Mouse (Mus musculus): ENCODE data around the gene Ogdhl. TPM values are rescaled to one million over a fixed set of nuclear protein-coding genes. Genes with fewer than 3 reads are reported as not detected.

Ogdhl gene
- polyA plus RNA-seq, 1 experiment from 2014 or later = 10.9 TPM

DNA sequence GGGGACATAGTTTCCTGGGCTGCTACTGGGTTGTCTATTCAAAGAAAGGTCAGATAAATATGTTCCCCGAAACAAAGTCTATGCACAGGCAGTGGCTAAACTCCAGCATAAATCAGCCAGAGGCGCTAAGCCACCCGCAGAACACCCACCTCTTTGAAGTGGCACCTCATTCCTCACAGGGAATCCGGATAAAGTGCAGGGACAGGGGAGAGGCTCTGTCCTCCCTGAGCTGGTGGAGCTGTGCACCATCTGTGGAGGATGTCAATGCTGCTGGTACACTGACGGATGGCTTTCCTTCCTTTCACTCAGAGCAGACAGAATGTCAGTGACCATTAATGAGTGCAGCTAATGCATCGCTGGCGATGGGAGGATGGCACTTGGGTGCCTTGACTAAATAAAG lies 59.2 kb downstream of the Ogdhl start:
- H3K9me3 ChIP-seq (replicated peaks) = no peaks in the 10 kb centered on the region
- H3K27ac ChIP-seq = no peak overlapping the region
- 16% methylated on average over 7 of the region's 7 CpGs for WGBS
- no peak overlapping the region for H3K9ac ChIP-seq
- 0 out of 2 replicates have a peak overlapping the region, but pooled peaks have one; percentile 10 for H3K4me3 ChIP-seq
- peak overlapping the region; percentile 30 for H3K4me2 ChIP-seq
- H3K4me1 ChIP-seq (replicated peaks) = peaks cover 15% of the 10 kb centered on the region; the same call in 1 of the 2 replicates
- peaks cover 46% of the 10 kb centered on the region for H3K27me3 ChIP-seq
- no peak for ATAC-seq (replicated peaks; ENCODE audit: insufficient number of reproducible peaks, insufficient read depth, low FRiP score, low read depth)
- H3K36me3 ChIP-seq = no peaks in the 10 kb centered on the region

- Histone ChIP-seq H3K9me3 (replicated peaks) (no peaks in the 10 kb centered on the region), H3K9ac (no peak overlapping the region), H3K4me2 (peak overlapping the region; percentile 30), H3K4me1 (replicated peaks) (peaks cover 15% of the 10 kb centered on the region; the same call in 1 of the 2 replicates), H3K27me3 (peaks cover 46% of the 10 kb centered on the region), H3K27ac (no peak overlapping the region), H3K36me3 (no peaks in the 10 kb centered on the region), H3K4me3 (0 out of 2 replicates have a peak overlapping the region, but pooled peaks have one; percentile 10)
- 24% methylated on average over 15 of the region's 15 CpGs for WGBS
- ATAC-seq (replicated peaks; ENCODE audit: insufficient number of reproducible peaks, insufficient read depth, low FRiP score, low read depth) = no peak; the same call in 1 of the 2 replicates
Observed at GRCm38 (mm10) chr14:32381619-32382018, 59.8 kb downstream of the Ogdhl start.

- 0 out of 2 replicates have a peak within 1 kb of the TSS, but pooled peaks have one; percentile 18 for H3K4me2 ChIP-seq
- ATAC-seq (replicated peaks; ENCODE audit: insufficient number of reproducible peaks, insufficient read depth, low FRiP score, low read depth) = peak; percentile 66
- H3K36me3 ChIP-seq = no peaks in the 10 kb centered on the region
- H3K9me3 ChIP-seq (replicated peaks) = no peaks in the 10 kb centered on the region
- no peak within 1 kb of the TSS for H3K27ac ChIP-seq
- no peak within 1 kb of the TSS for H3K4me3 ChIP-seq
- H3K27me3 ChIP-seq = peaks cover 16% of the 10 kb centered on the region
- WGBS = 3% methylated on average over 13 of the region's 13 CpGs
- no peaks in the 10 kb centered on the region; the same call in 1 of the 2 replicates for H3K4me1 ChIP-seq (replicated peaks)
- no peak within 1 kb of the TSS for H3K9ac ChIP-seq
Observed at GRCm38 (mm10) chr14:32388196-32388595, 66.4 kb downstream of the Ogdhl start, which contains the start of gene 1700024G13Rik. 1700024G13Rik (minus strand) TSS chr14:32388391.

Other genes starting within 250 kb of the Ogdhl start
- 34.3 and 38.4 TPM in 2 replicates for gene Oxnad1, start 236.6 kb upstream of the Ogdhl start, polyA plus RNA-seq (2015; fragmentation: Nextera tagmentation; extraction: Ambion mirVana)
- gene Dph3, start 236.3 kb upstream of the Ogdhl start, polyA plus RNA-seq (2015; fragmentation: Nextera tagmentation; extraction: Ambion mirVana) = 66.3 and 81.3 TPM in 2 replicates
- gene Msmb, start 180.0 kb upstream of the Ogdhl start, polyA plus RNA-seq (2015; fragmentation: Nextera tagmentation; extraction: Ambion mirVana) = not detected in 2 replicates
- gene Ncoa4, start 162.2 kb upstream of the Ogdhl start, polyA plus RNA-seq (2015; fragmentation: Nextera tagmentation; extraction: Ambion mirVana) = 131 and 154 TPM in 2 replicates
- gene Timm23, start 120.1 kb upstream of the Ogdhl start, polyA plus RNA-seq (2015; fragmentation: Nextera tagmentation; extraction: Ambion mirVana) = 288 and 312 TPM in 2 replicates
- gene Parg, start 120.1 kb upstream of the Ogdhl start, polyA plus RNA-seq (2015; fragmentation: Nextera tagmentation; extraction: Ambion mirVana) = 23.6 and 26.6 TPM in 2 replicates
- gene 1700024G13Rik, start 66.4 kb downstream of the Ogdhl start, polyA plus RNA-seq (2015; fragmentation: Nextera tagmentation; extraction: Ambion mirVana) = not detected in 2 replicates
- gene Slc18a3, start 142.8 kb downstream of the Ogdhl start, polyA plus RNA-seq (2015; fragmentation: Nextera tagmentation; extraction: Ambion mirVana) = 0.13 and 0.90 TPM in 2 replicates
- 0.34 TPM in 1 of 2 replicates, not detected in the other for gene Chat, start 144.0 kb downstream of the Ogdhl start, polyA plus RNA-seq (2015; fragmentation: Nextera tagmentation; extraction: Ambion mirVana)
- gene Ercc6, start 191.5 kb downstream of the Ogdhl start, polyA plus RNA-seq (2015; fragmentation: Nextera tagmentation; extraction: Ambion mirVana) = 10.3 and 12.5 TPM in 2 replicates

All from heart, embryonic 15.5 days (tissue).